Mouse (Mus musculus) intestine, embryonic 14.5 days (tissue): ENCODE data around the gene Fto. TPM values are rescaled to one million over a fixed set of nuclear protein-coding genes. Genes with fewer than 3 reads are reported as not detected.

Experiments used
- ATAC-seq: fragments of 200-750 bp; cut with Nextera tagmentation; replicated peaks from 2 replicates; pipeline ENCODE4 v1.8.0; 2017; ENCODE audit warnings: low read depth, moderate number of reproducible peaks, moderate TSS enrichment, moderate library complexity; ENCODE audit not compliant: low FRiP score, low TSS enrichment
- DNase-seq: peaks from one replicate; pipeline ENCODE4 v3.0.0-alpha.2; 2018; ENCODE audit warnings: low spot score
- H3K27ac ChIP-seq: fragments of 300-500 bp; sonication (generic); 2 replicates; pipeline ENCODE4 v1.5.1; 2014; ENCODE audit warnings: low read depth, mild to moderate bottlenecking, control low read depth
- H3K27me3 ChIP-seq: fragments of 300-500 bp; sonication (generic); replicated peaks from 2 replicates; pipeline ENCODE4 v1.6.1; 2014; ENCODE audit warnings: low read length, control low read depth; ENCODE audit not compliant: control insufficient read depth, insufficient read depth
- H3K36me3 ChIP-seq: fragments of 300-500 bp; sonication (generic); 2 replicates; pipeline ENCODE4 v1.6.1; 2014; ENCODE audit warnings: low read length, control low read depth; ENCODE audit not compliant: control insufficient read depth, insufficient read depth
- H3K4me1 ChIP-seq: fragments of 300-500 bp; sonication (generic); replicated peaks from 2 replicates; pipeline ENCODE4 v1.6.1; 2014; ENCODE audit warnings: low read length, control low read depth, mixed read lengths; ENCODE audit not compliant: control insufficient read depth, insufficient read depth
- H3K4me2 ChIP-seq: fragments of 300-500 bp; sonication (generic); 2 replicates; pipeline ENCODE4 v1.6.1; 2014; ENCODE audit warnings: low read length
- H3K4me3 ChIP-seq: fragments of 300-500 bp; sonication (generic); 2 replicates; pipeline ENCODE4 v1.5.1; 2014; ENCODE audit warnings: low read depth, low read length, control low read depth, mixed read lengths
- H3K9ac ChIP-seq: fragments of 300-500 bp; sonication (generic); 2 replicates; pipeline ENCODE4 v1.6.1; 2014; ENCODE audit warnings: mild to moderate bottlenecking, low read length
- H3K9me3 ChIP-seq: fragments of 300-500 bp; sonication (generic); 2 replicates; pipeline ENCODE4 v1.6.1; 2016; ENCODE audit warnings: low read length, control low read depth; ENCODE audit not compliant: control insufficient read depth
- WGBS: fragments of 180-500 bp; shearing (Covaris S2); extraction: QIAGEN DNeasy Blood & Tissue Kit; methylation state at CpG from one replicate; pipeline ENCODE4 v1.1.7; 2014; 5-methylcytosine and 5-hydroxymethylcytosine counted together
- polyA plus RNA-seq: library from polyadenylated mRNA; unstranded; fragments of >200 nt; fragmentation: Nextera tagmentation; extraction: Ambion mirVana; gene quantifications from 2 replicates; pipeline ENCODE4 v1.2.1, GENCODE M21; 2014

Fto gene
- polyA plus RNA-seq, 1 experiment from 2014 or later = 77.7 TPM

- Histone ChIP-seq H3K4me3 (no peak overlapping the region), H3K27me3 (no peaks in the 10 kb centered on the region), H3K9ac (no peak overlapping the region), H3K4me1 (no peaks in the 10 kb centered on the region), H3K27ac (no peak overlapping the region), H3K4me2 (no peak overlapping the region), H3K36me3 (no peaks in the 10 kb centered on the region; the same call in 1 of the 2 replicates), H3K9me3 (0 out of 2 replicates have a peak, but pooled peaks cover 2% of the 10 kb centered on the region)
- DNase-seq (no peak), ATAC-seq (no peak)
- WGBS = 76% methylated on average over 1 of the region's 1 CpGs
These were observed 113.2 kb downstream of the Fto start for GRCm38 (mm10) chr8:91426496-91426895.

- Histone ChIP-seq H3K9me3 (0 out of 2 replicates have a peak, but pooled peaks cover 2% of the 10 kb centered on the region), H3K4me2 (no peak overlapping the region), H3K9ac (no peak overlapping the region), H3K27ac (no peak overlapping the region), H3K27me3 (no peaks in the 10 kb centered on the region), H3K4me1 (no peaks in the 10 kb centered on the region), H3K4me3 (no peak overlapping the region), H3K36me3 (no peaks in the 10 kb centered on the region; the same call in 1 of the 2 replicates)
- WGBS = 89% methylated on average over 3 of the region's 3 CpGs
- ATAC-seq (no peak), DNase-seq (no peak)
These were observed 117.1 kb downstream of the Fto start for GRCm38 (mm10) chr8:91430333-91430940.

- H3K9ac ChIP-seq = no peak overlapping the region
- no peaks in the 10 kb centered on the region for H3K27me3 ChIP-seq
- WGBS = 93% methylated on average over 15 of the region's 15 CpGs
- H3K27ac ChIP-seq = no peak overlapping the region
- H3K4me2 ChIP-seq = no peak overlapping the region
- H3K4me3 ChIP-seq = no peak overlapping the region
- 0 out of 2 replicates have a peak, but pooled peaks cover 3% of the 10 kb centered on the region for H3K9me3 ChIP-seq
- no peak for DNase-seq
- H3K36me3 ChIP-seq = no peaks in the 10 kb centered on the region
- ATAC-seq = no peak
- H3K4me1 ChIP-seq = no peaks in the 10 kb centered on the region
These were observed 122.7 kb downstream of the Fto start for GRCm38 (mm10) chr8:91436036-91436435.

- DNase-seq (no peak), ATAC-seq (no peak)
- H3K9me3 ChIP-seq = no peaks in the 10 kb centered on the region
- 65% methylated on average over 4 of the region's 4 CpGs for WGBS
- H3K27me3 ChIP-seq = no peaks in the 10 kb centered on the region
- no peak overlapping the region for H3K27ac ChIP-seq
- peaks cover 15% of the 10 kb centered on the region for H3K4me1 ChIP-seq
- H3K9ac ChIP-seq = no peak overlapping the region
- no peak overlapping the region for H3K4me3 ChIP-seq
- 0 out of 2 replicates have a peak, but pooled peaks cover 3% of the 10 kb centered on the region for H3K36me3 ChIP-seq
- no peak overlapping the region for H3K4me2 ChIP-seq
These were observed 130.6 kb downstream of the Fto start for GRCm38 (mm10) chr8:91443911-91444310.

- DNase-seq (no peak), ATAC-seq (no peak)
- Histone ChIP-seq H3K4me1 (peaks cover 15% of the 10 kb centered on the region), H3K27ac (no peak overlapping the region), H3K9ac (no peak overlapping the region), H3K9me3 (no peaks in the 10 kb centered on the region), H3K4me2 (no peak overlapping the region), H3K36me3 (0 out of 2 replicates have a peak, but pooled peaks cover 3% of the 10 kb centered on the region), H3K27me3 (no peaks in the 10 kb centered on the region), H3K4me3 (no peak overlapping the region)
- WGBS = 43% methylated on average over 11 of the region's 11 CpGs
These were observed 131.5 kb downstream of the Fto start for GRCm38 (mm10) chr8:91444636-91445410.

DNA sequence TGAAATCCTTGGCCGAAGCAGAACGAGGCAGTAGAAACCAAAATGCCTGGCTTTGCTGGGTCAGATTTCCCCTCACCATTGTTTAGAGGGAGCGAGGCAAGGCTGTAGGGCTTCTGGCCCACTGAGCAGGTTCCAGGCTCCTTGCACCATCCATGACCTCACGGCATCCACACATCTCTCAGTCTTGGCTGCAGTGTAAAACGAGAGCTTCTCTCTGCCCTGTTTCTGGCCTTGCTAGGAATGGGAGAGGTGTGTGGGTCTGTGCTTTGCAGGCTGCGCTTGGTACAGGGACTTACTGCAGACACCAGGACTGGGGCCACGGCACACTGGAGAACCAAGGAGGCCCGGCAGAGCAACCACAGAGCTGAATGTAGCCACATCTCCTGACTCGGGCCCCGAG, 132.2 kb downstream of the Fto start:
- H3K27ac ChIP-seq = no peak overlapping the region
- no peak for DNase-seq
- H3K36me3 ChIP-seq = 0 out of 2 replicates have a peak, but pooled peaks cover 3% of the 10 kb centered on the region
- no peak overlapping the region for H3K9ac ChIP-seq
- 63% methylated on average over 10 of the region's 10 CpGs for WGBS
- peaks cover 15% of the 10 kb centered on the region for H3K4me1 ChIP-seq
- H3K4me3 ChIP-seq = no peak overlapping the region
- no peaks in the 10 kb centered on the region for H3K9me3 ChIP-seq
- H3K27me3 ChIP-seq = no peaks in the 10 kb centered on the region
- H3K4me2 ChIP-seq = no peak overlapping the region
- no peak for ATAC-seq

GRCm38 (mm10) chr8:91446008-91446407, 132.7 kb downstream of the Fto start:
- H3K4me3 ChIP-seq = no peak overlapping the region
- H3K9me3 ChIP-seq = no peaks in the 10 kb centered on the region
- 0 out of 2 replicates have a peak, but pooled peaks cover 3% of the 10 kb centered on the region for H3K36me3 ChIP-seq
- DNase-seq (no peak), ATAC-seq (no peak)
- no peaks in the 10 kb centered on the region for H3K27me3 ChIP-seq
- no peak overlapping the region for H3K9ac ChIP-seq
- WGBS = 82% methylated on average over 5 of the region's 5 CpGs
- H3K4me1 ChIP-seq = peaks cover 15% of the 10 kb centered on the region
- H3K27ac ChIP-seq = no peak overlapping the region
- no peak overlapping the region for H3K4me2 ChIP-seq

DNA sequence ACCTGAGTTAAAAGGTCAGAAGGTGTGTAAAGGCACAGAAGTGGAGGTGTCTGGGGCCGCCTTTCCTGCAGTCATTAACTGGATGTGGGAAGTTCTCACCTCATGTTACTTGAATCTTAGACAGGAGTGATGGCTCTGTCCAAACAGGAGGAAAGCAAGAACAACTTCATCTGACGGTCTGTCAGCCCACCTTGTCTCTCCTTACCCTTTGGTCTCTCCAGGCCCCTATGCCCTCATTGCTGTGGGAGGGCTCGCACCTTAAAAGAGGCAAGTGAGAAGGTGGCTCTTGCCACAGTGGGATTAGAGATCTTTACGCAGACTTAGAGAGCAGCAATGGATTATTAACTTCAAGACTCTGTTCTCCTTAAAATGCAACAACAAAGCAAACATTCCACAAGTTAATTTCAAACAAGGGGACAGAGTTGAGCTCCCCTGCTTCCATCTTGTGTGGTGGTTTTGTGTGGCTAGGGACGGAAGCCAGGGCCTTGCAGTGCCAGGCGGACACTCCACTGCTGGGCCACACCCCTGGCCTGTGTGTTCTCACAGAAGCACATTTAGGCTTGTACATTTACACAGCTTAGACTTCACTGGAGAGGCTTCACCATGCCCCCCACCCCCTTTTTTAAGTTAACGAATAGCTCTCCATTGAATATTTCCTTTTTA, 135.5 kb downstream of the Fto start:
- peaks cover 15% of the 10 kb centered on the region for H3K4me1 ChIP-seq
- WGBS = 87% methylated on average over 7 of the region's 7 CpGs
- no peaks in the 10 kb centered on the region for H3K36me3 ChIP-seq
- DNase-seq (no peak), ATAC-seq (no peak)
- no peak overlapping the region for H3K27ac ChIP-seq
- H3K9ac ChIP-seq = no peak overlapping the region
- H3K4me2 ChIP-seq = no peak overlapping the region
- H3K9me3 ChIP-seq = no peaks in the 10 kb centered on the region
- no peak overlapping the region for H3K4me3 ChIP-seq
- no peaks in the 10 kb centered on the region for H3K27me3 ChIP-seq
